Mouse (Mus musculus) G1E (cell line): ENCODE measurements around the gene Fscn1. TPM values are rescaled to one million over a fixed set of nuclear protein-coding genes. Genes with fewer than 3 reads are reported as not detected.

Experiments
- ATAC-seq: 2 replicates; pipeline ENCODE4 v1.8.0; 2016; ENCODE audit warnings: mild to moderate bottlenecking; ENCODE audit not compliant: insufficient number of reproducible peaks, poor library complexity, low FRiP score, severe bottlenecking; ENCODE audit errors: extremely low read depth
- DNase-seq: peaks from one replicate; pipeline ENCODE4 v3.0.0; 2012; ENCODE audit warnings: low spot score
- H3K27me3 ChIP-seq: 2 replicates; pipeline ENCODE4 v1.6.1; 2012; ENCODE audit warnings: mild to moderate bottlenecking, low read length, inconsistent platforms; ENCODE audit not compliant: insufficient read depth
- H3K36me3 ChIP-seq: replicated peaks from 2 replicates; pipeline ENCODE3; 2012; ENCODE audit warnings: mild to moderate bottlenecking, inconsistent platforms
- H3K4me1 ChIP-seq: 2 replicates; pipeline ENCODE4 v1.6.1; 2012; ENCODE audit warnings: low read depth, low read length, inconsistent platforms, mixed read lengths; ENCODE audit not compliant: insufficient read depth
- H3K4me3 ChIP-seq: 2 replicates; pipeline ENCODE4 v1.5.1; 2012; ENCODE audit warnings: low read depth, mild to moderate bottlenecking, inconsistent platforms, low read length, moderate library complexity, mixed read lengths
- H3K9me3 ChIP-seq: replicated peaks from 2 replicates; pipeline ENCODE4 v1.6.1; 2012; ENCODE audit warnings: inconsistent platforms
- CTCF ChIP-seq: IDR thresholded peaks from 2 replicates; pipeline ENCODE4 v1.5.1; 2012; ENCODE audit warnings: low read depth, low read length, inconsistent platforms, mixed read lengths
- GATA1 ChIP-seq: IDR thresholded peaks from 2 replicates; pipeline ENCODE4 v1.6.1; 2012; ENCODE audit warnings: borderline replicate concordance, low read length, inconsistent platforms, mixed read lengths
- GATA2 ChIP-seq: IDR thresholded peaks from 2 replicates; pipeline ENCODE4 v1.6.1; 2012; ENCODE audit warnings: low read depth, low read length, inconsistent platforms, borderline replicate concordance
- POLR2AphosphoS5 ChIP-seq: IDR thresholded peaks from 2 replicates; pipeline ENCODE4 v1.6.1; 2012; ENCODE audit warnings: low read depth, low read length, inconsistent platforms; ENCODE audit not compliant: insufficient replicate concordance
- TAL1 ChIP-seq: conservative IDR thresholded peaks from 2 replicates; pipeline ENCODE4 v1.6.1; 2012; ENCODE audit warnings: low read depth, low read length, inconsistent platforms, mixed read lengths
- polyA plus RNA-seq: library from polyadenylated mRNA; stranded (reverse); fragments of >175 nt; gene quantifications from 2 replicates; pipeline ENCODE4 v1.2.3, GENCODE M21; 2012
- total RNA-seq, 2 experiments: library from RNA; stranded (forward) in 1 of 2; stranded (reverse) in 1 of 2; fragments of 200-1000 nt in 1 of 2; fragments of >200 nt in 1 of 2; fragmentation: Nextera tagmentation in 1 of 2; gene quantifications; 2 replicates each; pipeline ENCODE4 v1.2.3; 2014 to 2017

Fscn1 gene
- total and polyA plus RNA-seq, 3 experiments = not detected

DNA sequence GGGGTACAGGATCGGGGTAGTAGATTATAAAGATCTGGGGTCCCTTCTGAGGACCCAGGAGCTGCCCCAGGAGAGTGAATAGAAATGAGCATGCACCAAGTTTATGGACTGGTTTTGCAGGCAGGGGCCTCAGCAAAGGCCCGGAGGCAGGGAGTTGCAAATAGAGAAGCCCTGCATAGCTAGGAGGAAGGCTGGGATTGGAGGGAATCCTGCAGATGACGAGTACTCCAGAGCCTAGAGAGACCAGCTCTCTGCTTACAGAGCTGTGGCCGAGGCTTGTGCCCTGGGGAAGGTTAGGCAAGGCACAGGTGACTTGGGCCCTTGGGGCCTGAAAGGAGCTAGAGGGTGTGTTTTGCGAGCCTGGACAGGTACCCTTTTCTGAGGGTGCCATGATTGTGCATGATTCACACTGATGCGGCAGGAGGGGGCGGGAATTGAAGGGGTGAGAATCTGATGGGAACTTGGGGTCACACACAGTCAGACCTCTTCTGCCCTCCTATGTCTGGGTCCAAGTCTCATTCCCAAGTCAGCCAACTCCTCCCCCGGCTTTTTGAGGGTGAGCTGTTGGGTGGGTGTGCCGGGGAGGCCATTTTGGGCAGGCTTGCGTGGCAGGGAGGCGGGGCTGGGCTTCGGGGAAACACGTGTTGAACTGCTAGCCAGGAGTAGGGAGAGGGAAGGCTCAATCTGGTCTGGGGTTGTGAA, 3.0 kb downstream of the Fscn1 start:
- peaks cover 16% of the 10 kb centered on the region for H3K9me3 ChIP-seq
- peaks cover 21% of the 10 kb centered on the region for H3K4me1 ChIP-seq
- TF ChIP-seq POLR2AphosphoS5 (no peak), CTCF (no peak), GATA2 (no peak)
- ATAC-seq (no peak), DNase-seq (no peak)
- no peak overlapping the region; the same call in 1 of the 2 replicates for H3K4me3 ChIP-seq
- peaks cover 72% of the 10 kb centered on the region for H3K27me3 ChIP-seq
- no peaks in the 10 kb centered on the region for H3K36me3 ChIP-seq

DNA sequence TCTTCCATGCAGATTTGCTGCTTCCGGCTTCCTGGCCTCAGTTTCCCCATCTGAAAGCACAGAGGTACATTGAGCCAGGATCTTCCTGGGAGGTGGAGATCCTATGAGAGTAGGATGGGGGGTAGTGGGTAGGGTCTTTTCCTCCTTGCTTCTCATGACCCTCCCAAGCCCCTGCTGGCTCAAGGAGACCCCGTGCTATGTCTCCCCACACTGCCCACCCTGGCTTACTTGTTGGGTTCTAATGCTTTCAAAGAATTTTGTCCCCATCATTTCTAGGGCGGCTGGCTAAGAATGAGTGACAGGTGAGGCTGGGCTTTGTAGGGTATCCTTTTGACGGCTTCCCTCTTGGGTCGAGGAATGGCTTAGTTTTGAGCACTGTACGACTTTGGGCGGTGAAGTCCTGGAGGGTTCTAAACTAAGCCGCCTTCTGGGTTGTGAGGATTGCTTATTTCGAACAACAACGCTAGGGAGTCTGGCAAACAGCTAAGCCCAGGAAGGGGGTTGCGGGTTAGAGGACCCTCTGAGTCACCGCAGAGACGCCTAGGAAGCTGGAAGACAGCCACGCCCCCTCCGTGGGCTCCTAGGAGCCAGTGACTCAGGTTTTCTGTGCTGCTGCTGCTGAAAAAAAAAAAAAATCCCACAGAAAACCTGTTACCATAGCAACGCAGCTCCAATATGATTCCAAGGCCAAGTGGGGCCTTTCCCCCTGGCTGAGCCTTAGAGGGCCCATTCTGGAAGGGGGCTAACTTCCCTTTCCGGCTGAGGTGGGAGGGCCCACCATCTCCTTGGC, 3.8 kb downstream of the Fscn1 start:
- Histone ChIP-seq H3K4me3 (no peak overlapping the region; the same call in 1 of the 2 replicates), H3K36me3 (no peaks in the 10 kb centered on the region), H3K4me1 (peaks cover 21% of the 10 kb centered on the region), H3K27me3 (peaks cover 66% of the 10 kb centered on the region), H3K9me3 (peaks cover 16% of the 10 kb centered on the region)
- no peak for TF ChIP-seq CTCF
- no peak for TF ChIP-seq GATA1
- TF ChIP-seq POLR2AphosphoS5 = no peak
- no peak for TF ChIP-seq GATA2
- TF ChIP-seq TAL1 = no peak
- DNase-seq = no peak
- ATAC-seq = no peak

DNA sequence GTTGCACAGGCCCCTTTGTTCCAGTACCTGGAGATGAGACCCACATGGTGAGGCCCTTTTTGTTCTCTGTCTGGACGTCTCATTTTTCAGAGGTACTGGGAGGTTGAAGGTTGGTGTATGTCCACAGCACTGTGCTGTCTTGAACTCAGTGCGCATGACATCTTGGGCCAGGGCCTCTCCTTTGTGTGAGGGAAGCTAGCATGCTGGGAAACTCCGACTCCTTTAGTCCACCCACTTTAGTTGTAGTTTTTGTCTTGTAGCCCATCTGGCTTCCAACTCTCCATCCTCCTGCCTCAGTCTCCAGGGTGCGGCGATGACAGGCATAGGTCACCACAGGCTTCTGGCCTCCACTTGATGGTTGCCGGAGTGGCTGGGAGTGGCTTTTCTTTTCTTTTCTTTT, 4.5 kb downstream of the Fscn1 start:
- no peaks in the 10 kb centered on the region for H3K36me3 ChIP-seq

DNA sequence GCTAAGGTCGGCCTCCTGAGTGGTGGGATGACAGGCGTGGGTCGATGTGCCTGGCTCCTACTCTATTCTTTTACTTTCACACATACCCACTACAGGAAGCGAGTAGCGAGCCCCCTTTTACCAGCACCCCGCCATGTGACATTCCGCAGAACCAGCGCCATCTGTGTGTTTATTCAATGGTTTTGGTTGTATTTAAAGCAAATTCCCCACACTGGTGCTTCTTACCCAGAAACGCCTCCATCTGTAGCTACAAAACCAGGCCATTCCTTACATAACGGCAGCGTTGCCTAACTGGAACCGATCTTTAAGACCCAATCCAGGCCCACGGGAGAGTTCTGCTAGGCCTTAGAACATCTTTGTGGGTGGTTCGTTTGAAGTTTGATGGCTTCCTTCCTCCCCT, 8.3 kb downstream of the Fscn1 start:
- no peak for TF ChIP-seq GATA2
- TF ChIP-seq POLR2AphosphoS5 = no peak
- no peak for TF ChIP-seq TAL1
- no peak for TF ChIP-seq CTCF
- no peak for TF ChIP-seq GATA1
- Histone ChIP-seq H3K9me3 (peaks cover 6% of the 10 kb centered on the region), H3K27me3 (peaks cover 48% of the 10 kb centered on the region), H3K4me1 (peaks cover 9% of the 10 kb centered on the region), H3K4me3 (no peak overlapping the region), H3K36me3 (no peaks in the 10 kb centered on the region)
- ATAC-seq = no peak
- no peak for DNase-seq

More for the DNA sequence above, 4.5 kb downstream of the Fscn1 start:
- Histone ChIP-seq H3K27me3 (peaks cover 61% of the 10 kb centered on the region), H3K4me1 (peaks cover 21% of the 10 kb centered on the region), H3K4me3 (no peak overlapping the region), H3K9me3 (peaks cover 16% of the 10 kb centered on the region)
- DNase-seq (no peak), ATAC-seq (no peak)
- TF ChIP-seq CTCF = no peak
- no peak for TF ChIP-seq TAL1
- no peak for TF ChIP-seq GATA2
- no peak for TF ChIP-seq GATA1
- no peak for TF ChIP-seq POLR2AphosphoS5

DNA sequence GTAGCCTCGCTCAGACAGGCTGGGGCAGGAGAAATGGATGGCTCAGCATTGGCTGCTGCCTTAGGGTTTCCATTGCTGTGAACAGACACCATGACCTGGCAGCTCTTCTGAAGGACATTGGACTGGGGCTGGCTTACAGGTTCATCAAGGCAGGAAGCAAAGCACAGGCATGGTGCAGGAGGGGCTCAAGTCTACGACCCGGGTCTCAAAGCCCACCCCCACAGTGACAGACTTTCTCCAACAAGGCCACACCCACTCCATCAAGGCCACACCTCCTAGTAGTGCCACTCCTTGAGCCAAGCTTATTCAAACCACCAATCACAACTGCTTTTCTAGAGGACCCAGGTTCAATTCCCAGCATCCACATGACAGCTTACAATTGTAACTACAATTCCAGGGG, 13.8 kb downstream of the Fscn1 start:
- no peak for ATAC-seq
- Histone ChIP-seq H3K9me3 (peaks cover 6% of the 10 kb centered on the region), H3K4me1 (0 out of 2 replicates have a peak, but pooled peaks cover 5% of the 10 kb centered on the region), H3K36me3 (no peaks in the 10 kb centered on the region), H3K4me3 (no peak overlapping the region), H3K27me3 (peaks cover 56% of the 10 kb centered on the region)
- no peak for DNase-seq
- TF ChIP-seq TAL1 (no peak), CTCF (no peak), POLR2AphosphoS5 (no peak), GATA2 (no peak), GATA1 (no peak)

DNA sequence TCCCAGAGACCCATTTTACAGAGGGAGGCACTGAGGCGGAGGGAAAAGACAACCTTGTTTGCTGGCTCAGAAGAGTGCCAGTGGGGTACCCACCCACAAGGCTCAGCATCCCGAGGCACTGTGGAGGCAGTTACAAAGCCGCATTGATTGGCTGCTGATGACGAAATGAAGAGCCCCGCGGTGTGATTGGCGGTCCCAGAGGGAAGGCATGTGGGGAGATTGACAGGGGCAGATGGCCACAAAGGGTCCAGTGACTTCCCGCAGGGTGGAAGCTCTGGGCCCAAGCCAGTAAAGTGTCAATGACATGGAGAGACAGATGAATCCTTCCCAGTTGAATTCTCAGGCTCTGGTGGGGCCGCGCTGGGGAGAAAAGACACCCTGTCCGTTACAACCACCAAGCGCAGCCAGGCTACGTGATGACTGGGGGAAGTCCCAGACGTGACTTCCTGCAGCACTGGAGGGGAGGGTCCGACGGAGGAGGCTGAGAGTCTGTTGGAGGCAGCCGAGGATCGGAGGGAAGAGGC, 14.5 kb downstream of the Fscn1 start:
- H3K36me3 ChIP-seq = no peaks in the 10 kb centered on the region
- H3K9me3 ChIP-seq = peaks cover 6% of the 10 kb centered on the region
- DNase-seq = no peak
- peaks cover 55% of the 10 kb centered on the region for H3K27me3 ChIP-seq
- TF ChIP-seq GATA2 (no peak), TAL1 (no peak), POLR2AphosphoS5 (no peak), CTCF (no peak), GATA1 (no peak)
- no peak for ATAC-seq
- H3K4me3 ChIP-seq = no peak overlapping the region
- 0 out of 2 replicates have a peak, but pooled peaks cover 5% of the 10 kb centered on the region for H3K4me1 ChIP-seq
